Mouse (Mus musculus): ENCODE measurements around the gene Gna12.

The Gna12 gene

DNA sequence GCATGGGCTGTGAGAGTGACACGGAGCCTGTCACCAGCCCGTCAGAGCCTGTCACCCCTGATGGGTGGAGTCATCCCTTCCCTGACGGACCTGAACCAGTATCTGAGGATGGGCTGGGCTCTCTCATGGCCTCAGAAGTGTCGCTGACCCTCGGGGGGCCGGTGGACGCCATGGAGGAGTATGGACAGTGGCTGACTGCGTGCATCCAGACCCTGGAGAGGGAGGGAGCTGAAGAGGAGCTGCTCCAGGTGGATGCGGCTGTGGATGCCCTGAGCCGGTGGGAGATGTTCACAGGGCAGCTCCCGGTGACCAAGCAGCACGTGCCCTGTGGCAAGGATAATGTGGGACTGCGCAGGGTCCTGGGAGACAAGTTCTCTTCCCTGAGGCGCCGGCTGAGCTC lies 78.2 kb downstream of the Gna12 start:
- no peak for DNase-seq (ENCODE audit: low spot score)

DNA sequence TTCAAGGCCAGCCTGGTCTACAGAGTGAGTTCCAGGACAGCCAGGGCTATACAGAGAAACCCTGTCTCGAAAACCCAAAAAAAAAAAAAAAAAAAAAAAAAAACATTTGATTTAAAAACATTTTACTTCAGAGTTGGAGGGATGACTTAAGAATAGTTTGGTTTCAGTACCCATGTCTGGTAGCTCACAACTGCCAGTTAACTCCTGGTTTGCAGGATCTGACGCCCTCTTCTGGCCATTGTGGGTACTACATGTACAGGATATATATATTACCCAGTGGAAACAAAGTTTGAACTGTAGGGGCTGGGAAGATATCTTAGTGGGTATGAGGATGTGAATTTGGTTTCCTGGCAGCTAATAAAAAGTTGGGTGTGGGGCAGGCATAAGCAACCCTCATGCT lies 79.3 kb downstream of the Gna12 start:
- peak; percentile 42 for DNase-seq (ENCODE audit: low spot score)

DNA sequence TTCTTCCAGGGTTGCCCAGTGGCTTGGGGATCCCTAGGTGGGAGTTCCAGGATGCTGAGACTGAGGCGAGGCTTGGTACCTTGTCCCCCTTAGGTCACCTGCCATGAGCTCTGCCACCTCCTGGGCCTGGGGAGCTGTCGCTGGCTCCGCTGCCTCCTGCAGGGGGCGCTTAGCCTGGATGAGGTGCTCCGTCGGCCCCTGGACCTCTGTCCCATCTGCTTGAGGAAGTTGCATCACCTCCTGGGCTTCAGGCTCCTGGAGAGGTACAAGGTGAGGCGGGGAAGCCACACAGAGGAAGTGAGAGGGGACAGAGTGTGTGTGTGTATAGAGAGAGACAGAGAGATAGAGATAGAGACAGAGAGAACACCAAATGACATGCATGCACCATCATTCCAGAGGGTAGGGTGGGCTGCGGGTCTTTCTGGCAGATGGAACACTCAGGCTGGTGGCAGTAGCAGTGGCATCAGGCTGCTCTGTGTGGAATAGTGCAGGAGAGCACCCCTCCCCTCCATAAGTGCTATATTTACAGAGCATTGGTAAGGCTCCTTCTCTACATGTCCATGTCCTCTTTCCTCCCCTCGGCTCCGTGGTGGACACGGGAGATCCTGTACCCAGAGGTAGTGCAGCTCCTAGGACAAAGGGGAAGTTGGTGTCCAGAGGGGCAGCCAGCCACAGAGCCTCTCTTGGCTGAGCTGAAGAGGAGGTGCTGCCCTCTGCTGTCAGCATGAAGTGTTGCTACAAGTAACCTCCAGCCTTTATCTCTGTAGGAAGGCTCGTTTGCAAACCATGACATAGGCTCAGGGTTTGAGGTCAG lies 81.0 kb downstream of the Gna12 start:
- DNase-seq (ENCODE audit: low spot score) = peak; percentile 55

DNA sequence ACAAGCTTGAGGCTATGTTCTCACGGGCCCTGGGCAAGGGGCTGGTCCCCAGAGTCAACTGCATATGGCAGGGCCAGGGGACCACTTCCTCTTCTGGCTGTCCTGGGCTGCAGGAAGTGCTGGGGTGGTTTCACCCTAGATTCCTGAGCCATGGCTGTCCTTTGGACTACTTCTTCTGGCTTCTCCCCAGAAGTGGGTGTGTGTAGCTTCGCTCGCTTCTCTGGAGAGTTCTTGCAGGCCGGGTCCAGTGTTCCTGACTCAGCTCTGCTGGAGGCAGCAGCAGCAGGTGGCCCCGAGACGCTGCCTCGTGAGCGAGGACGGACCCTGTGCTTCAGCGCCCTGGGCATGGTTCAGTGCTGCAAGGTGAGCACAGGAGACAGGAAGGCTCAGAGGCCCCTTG lies 81.8 kb downstream of the Gna12 start:
- DNase-seq (ENCODE audit: low spot score) = no peak

DNA sequence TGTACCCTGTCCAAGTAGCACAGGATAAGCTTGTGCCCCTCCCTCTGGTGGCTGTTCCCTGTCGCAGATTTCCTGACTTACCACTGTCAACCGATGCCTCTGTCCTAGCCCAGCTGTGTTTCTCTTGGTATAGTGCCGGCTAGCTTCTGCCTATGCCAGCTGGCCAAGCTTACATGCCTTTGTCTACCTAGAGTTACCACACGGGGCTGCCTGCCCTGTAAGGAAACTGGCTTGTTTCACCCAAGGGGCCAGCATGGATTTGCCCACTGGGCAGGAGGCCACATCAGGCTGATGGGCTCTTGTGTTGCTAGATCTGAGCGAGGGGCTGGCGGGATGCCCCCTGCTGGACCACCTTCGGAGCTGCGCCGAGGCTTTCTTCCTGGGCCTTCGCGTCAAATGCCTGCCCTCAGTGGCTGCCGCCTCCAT lies 86.5 kb downstream of the Gna12 start:
- no peak for DNase-seq (ENCODE audit: low spot score)

DNA sequence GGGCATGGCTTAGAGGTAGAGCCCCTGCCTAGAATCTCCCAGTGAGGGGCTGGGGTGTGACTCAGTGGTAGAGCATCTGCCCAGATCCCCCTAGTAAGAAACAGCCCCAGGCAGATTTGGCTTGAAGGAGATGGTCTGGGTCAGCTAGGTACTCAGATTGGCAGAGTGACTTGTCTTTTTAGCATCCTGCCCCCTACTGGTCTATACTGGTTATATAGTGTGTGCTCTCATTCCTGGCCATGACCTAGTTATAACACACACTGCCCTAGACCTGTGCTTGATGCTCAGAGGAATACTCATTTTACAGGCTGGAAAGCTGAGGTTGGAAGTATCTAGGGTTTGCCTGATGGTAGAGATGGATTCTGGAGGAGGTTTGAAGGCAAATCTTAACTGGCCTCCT lies 88.4 kb downstream of the Gna12 start:
- no peak for DNase-seq (ENCODE audit: low spot score)

DNA sequence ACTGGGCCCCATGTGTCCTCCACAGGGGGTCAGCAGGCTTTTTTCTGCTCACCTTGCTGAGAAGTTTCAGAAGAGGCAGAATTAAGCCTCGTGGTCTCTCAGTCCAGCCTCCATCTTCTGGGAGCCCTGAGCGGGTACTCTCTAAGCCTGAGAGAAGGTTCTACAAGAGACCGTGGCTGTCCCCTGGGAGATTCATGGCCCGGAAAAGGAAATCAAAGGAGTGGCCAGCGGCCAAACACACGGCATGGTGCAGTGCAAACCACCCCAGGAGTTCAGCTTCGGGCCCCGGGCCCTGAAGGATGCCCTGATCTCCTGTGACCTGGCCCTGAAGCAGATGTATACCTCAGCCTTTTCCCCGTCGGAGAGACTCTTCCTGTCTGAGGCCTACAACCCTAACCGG lies 89.2 kb downstream of the Gna12 start:
- DNase-seq (ENCODE audit: low spot score) = no peak

DNA sequence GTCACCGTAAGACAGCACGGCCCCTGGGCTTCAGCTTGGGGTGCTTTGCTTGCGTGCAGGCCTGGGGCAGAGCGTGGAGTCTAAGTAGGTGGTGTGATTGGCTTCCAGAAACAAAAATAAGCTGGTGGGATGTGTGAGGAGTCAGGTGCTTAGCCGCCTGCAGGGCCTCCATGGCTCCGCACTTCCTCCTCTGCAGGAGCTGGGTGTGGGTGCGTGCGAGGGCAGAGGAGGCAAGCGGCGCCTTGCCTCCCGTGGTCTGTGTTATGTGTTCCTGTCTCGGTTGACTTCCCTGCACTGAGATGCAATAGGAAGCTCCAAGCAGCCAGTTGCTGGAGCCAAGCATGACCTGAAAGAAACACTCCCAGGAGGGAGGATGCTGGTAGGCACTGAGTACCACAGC lies 90.4 kb downstream of the Gna12 start:
- DNase-seq (ENCODE audit: low spot score) = no peak

DNA sequence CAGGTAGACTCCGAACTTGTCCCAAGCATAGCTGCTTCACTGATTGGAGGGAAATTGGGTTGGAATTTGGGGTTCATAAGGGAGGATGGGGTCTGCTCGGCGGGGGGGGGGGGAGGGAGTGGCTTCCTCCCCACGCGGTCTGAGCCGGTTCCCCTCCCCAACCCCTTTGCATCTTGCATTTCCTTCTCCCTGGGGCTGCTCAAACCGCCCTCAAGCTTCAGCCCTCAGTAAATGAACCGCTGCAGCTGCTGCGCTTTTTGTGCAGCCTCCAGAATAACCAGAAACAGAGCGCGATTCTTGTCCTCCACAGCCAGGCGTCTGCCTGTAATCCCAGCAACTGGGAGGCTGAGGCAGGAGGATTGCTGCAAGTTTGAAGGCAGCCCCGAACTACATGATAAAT lies 94.1 kb downstream of the Gna12 start:
- peak; percentile 22 for DNase-seq (ENCODE audit: low spot score)

DNA sequence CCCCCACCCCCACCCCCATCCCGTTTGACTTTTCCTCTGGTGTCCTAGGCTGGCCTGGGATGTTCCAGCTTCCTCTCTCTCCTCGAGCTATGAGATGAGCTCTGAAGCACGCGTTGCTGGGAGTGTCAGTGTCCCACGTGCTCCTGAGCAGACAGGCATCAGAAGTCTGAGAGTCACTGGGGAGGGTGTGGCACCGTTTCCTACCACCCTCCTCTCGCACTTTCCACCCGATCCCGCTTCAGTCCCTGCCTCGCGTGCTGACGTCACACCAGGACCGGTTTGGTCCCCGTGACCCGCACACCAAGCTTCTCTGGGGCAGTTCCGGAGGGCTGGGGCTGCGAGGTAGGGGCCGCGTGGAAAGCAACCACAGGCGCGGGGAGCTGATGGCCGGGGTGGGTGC lies 94.9 kb downstream of the Gna12 start:
- DNase-seq (ENCODE audit: low spot score) = peak; percentile 75

DNA sequence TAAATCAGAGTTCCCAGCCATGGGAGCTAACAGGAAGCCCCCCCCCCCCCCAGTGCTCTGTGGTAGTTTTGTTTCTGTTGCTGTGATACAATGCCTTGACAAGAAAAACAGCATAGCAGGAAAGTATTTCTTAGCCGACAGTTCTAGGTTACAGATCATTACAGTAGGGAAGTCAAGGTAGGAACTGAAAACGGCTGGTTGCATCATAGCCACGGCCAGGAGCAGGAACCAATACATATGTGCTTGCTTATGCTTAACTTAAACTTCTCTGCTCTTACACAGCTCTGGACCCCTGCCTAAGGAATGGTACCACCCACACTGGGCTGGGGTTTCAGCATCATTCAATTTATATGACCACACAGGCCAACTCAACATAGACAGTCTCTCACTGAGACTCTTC lies 96.9 kb downstream of the Gna12 start:
- no peak for DNase-seq (ENCODE audit: low spot score)

DNA sequence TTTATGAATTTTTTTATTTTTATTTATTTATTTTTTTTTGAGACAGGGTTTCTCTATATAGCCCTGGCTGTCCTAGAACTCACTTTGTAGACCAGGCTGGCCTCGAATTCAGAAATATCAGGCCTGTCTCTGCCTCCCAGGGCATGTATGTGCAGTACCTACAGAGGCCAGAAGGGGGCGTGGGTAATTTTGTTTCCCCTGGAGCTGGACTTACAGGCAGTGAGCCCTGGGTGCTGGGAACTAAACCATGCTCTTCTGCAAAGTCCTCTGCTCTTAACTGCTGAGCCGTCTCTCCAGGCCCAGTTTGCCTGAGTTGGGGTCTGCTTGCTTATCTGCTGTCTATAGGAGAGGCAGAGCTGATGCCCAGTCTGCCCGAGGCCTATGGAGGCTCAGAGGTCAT lies 98.0 kb downstream of the Gna12 start:
- peak; percentile 44 for DNase-seq (ENCODE audit: low spot score)

DNA sequence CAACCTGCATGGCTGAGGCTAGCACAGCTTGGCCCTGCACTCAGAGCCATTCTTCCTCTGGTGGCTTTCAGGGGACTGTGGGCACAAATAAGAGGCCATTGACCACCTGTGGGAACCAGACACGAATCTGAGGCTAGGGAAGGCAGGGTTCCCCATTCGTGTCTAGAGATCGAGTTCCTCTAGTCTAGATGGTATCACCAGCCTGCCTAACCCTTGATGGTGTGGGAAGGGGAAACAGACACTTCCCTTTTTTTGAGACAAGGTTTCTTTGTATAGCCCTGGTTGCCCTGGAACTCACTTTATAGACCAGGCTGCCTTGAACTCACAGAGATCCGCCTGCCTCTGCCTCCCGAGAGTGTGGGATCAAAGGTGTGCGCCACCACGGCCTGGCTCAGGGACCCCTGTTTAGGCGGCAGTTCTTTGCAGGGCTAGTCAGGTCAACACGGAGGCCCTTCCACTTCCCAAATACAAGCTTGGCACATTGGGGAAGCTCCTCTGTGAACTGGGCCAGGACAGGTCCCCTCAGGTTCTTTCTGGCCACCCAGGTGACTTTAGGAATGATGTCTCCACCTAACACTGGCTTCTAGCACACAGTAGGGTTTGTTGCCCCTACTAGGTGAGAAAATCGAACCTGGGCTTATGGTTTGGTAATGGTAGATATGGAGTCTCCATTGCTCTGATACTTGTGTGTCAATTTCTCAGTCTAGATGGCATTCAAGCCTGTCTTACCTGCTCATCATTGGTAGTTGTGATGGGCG lies 99.0 kb downstream of the Gna12 start:
- no peak for DNase-seq (ENCODE audit: low spot score)

DNA sequence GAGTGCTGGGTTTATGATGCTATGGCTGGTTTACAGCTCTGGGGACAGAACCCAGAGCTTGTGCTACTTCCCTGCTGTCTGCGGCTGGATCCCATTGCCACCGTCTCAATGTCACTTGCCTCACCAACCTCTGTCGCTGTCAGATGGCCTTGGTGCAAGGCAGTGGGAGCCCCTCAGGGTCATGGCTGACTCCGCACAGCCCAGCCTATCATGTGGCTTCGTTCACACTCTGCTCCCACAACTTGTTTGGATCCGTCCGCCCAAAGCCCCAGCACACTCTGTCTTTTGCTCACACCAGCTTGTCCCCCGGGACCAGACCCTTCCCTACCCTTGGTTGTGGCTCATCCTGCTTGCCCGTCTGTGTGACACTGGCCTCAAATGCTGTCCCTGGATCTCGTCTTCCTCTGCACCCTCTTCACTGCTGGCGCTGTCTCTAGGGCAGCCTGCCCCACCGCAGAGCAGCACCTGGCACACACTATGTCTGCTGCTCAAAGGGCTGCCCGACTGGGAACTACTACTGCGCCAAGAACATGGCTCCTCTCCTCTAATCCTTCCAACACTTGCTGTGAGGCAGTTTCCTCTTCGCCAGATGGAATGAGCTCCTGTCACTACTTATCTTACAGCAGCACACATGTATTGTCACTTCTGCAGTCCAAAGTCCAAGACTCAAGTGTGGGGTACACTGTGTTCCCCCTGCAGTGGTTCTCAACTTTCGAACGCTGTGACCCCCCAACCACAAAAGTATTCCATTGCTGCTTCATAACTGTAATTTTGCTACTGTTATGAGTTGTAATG lies 103.1 kb downstream of the Gna12 start:
- DNase-seq (ENCODE audit: low spot score) = no peak

DNA sequence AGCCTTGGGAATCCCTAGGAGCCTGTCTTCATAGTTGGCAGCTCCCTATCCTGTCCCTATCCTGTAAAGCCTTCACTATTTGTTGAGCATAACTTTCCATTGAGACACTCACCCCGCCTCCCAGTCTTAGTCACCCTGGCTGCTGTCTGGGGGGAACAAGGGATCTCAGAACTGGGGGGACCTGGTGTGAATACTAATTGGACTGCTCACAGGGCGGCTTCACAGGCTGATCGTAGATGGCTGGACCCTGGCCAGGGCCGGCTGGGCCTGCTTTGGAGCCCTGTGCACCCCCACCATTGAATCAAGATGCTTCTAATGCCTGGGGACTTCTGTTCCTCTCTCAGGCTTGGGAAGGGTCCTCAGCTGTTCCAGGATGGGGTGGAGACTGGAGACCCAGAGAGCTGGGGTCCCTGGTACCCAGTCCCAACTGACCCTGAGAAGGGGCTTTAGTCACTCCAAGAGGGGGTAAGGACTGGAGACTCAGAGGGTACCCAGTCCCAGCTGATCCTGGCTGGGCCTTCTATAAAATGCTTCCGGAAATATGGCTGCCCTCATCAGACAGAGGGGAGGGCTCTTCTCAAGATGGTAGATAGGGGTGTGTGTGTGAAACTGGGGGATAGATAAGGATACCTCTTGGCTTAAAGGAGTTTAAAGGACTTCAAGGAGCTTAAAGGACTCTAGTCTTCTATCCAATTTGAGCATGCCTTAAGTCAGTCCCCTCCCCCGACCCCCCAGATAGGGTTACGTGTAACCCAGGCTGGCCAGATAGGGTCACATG lies 104.0 kb downstream of the Gna12 start:
- no peak for DNase-seq (ENCODE audit: low spot score)

DNA sequence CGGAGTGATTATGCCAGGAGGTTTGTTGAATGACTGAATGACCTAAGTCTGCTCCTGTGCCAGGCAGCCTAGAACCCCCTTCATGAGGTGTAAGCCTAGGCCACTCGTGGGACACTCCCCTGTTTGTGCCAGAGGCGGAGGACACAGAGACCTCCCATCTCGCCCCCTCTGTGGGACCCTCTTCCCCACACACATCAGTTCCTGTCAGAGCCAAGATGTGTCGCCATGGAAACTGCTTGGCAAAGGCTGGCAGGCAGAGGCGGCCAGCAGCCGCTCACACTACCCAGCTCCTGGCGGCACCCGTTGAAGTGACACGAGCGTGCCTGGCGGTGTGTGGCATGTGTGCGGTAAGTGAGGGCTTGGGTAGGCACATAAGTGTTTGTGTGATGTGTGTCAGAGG lies 106.4 kb downstream of the Gna12 start, which contains the start of gene Amz1:
Gene Amz1 (plus strand): TSS at position 306 of the 400 bp plus-strand sequence.
- no peak for DNase-seq (ENCODE audit: low spot score)

DNA sequence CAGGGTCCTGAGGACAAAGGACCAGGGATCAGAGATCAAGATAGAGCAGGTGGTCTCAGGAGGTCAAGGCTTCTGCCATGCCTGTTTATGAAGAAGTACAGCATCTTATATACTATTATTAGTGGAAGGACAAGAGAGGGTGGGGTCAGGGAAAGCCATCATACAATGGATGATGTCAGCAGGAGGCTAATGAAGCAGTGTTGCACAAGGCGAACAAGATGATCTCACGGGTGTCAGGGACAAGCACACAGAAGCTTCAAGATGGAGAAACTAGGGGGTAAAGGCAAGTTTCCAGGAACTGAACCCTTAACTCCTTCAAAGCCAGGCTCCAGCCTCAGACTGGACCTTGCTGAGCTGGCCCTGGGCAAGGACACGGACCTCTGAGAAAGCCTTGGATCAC lies 108.1 kb downstream of the Gna12 start:
- DNase-seq (ENCODE audit: low spot score) = no peak

DNA sequence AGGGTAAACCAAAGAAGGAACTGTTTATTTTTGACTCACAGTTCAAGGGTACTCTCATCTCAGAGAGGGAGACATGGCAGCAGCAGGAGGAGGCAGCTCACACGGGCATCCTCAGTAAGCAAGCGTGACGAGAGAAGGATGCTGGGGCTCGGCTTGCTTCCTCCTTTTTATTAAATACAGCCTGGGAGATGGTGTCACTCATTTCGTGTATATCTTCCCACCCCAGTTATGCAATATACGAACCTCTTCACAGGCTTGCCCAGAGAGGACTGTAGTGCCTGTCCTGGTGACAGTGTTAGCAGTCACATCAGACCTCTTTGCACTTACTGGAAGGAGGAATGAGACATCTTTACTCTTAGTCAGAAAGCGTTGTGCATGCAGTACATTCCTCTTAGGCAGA lies 109.5 kb downstream of the Gna12 start:
- no peak for DNase-seq (ENCODE audit: low spot score)

DNA sequence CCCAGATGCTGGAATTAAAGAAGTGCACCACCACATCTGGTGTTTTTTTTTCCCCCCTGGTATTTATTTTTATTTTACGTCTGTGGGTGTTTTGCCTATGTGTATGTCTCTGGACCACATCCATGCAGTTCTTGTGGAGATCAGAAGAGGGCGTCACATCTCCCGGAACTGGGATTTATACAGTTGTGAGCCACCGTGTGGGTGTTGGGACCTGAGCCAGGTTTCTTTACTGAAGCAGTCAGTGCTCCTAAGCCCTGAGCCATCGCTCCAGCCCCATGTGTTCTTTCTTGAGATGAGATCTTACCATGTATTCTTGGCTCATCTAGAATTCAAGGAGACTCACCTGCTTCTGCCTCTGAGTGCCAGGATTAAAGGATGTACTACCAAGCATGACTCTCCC lies 119.2 kb downstream of the Gna12 start:
- no peak for DNase-seq (ENCODE audit: low spot score)

DNA sequence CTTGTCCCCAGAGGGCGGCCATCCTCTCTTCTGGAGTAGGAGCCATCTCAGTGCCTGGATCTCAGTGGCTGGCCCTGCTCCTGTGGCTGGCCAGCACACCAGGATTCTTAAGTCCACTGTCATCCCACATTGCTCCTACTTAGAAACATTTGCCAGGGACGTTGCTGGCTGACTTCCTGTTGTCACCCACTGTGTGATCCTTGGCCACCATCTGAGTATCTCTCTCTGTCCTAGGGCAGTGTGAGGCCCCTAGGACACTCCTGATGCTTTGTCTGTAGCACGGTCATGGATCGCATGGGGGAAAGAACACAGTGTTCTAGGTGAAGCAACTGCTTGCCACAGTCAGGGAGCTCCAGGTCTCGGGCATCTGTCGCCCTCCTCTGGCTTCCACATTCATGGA lies 119.9 kb downstream of the Gna12 start:
- no peak for DNase-seq (ENCODE audit: low spot score)

All from T-cell, adult 2 months (primary cell).